Mouse (Mus musculus) yolk sac, embryonic 10.5 days (tissue): ENCODE data around the gene Ms4a10.

Source experiments
- DNase-seq: peaks from one replicate; pipeline ENCODE4 v3.0.0-alpha.2; 2017; ENCODE audit warnings: low spot score

Gene Ms4a10

DNA sequence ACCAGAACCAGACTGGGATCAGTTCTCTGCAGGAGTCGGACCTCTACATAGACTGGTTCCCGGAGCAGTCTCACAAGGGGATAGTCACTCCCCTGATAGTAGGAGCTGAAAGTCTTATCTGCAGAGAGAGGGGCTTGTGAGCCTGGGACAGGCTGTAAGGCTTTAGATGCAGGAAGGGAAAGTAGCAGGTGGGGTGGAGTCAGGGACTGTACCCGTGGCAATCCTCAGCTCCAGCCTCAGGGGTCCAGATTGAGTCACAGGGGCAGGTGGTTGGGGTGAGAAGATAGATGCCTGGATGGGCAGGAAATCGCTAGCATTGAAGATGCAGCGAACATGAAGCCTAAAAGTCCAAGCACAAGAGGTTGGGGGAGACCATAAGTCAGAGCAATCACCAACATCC is 58.0 kb downstream of the Ms4a10 start:
- no peak for DNase-seq

- no peak for DNase-seq
Observed at GRCm38 (mm10) chr19:10914870-10915269, 59.6 kb downstream of the Ms4a10 start.

DNA sequence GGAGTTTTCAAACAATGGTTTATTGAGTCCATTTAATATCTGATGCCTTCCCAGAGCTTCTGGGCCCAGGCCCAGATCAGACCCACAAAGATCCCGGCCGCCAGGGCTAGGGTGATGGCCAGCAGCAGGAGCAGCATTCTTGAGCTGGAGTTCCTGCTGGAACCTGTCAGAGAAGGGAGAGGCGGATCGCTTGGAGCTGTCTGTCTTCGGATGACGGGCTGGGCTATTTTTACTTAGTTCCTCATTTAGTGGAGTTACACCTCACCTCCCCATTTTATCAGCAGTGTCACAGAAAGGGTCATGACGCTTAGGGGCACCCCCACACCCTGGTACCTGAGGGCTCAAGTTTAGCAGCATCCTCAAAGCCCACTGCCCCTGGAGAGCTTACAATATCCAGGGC is 60.2 kb downstream of the Ms4a10 start:
- DNase-seq, result no peak
